Mouse (Mus musculus): Measurements from ENCODE around the gene Rbms3. TPM values are rescaled to one million over a fixed set of nuclear protein-coding genes. Genes with fewer than 3 reads are reported as not detected.
A peak's percentile ranks its signal among the peaks of the same experiment; 100 is the strongest.

The Rbms3 gene
- total RNA-seq, 2 experiments from 2014 or later: 17.6 to 19.2 TPM

DNA sequence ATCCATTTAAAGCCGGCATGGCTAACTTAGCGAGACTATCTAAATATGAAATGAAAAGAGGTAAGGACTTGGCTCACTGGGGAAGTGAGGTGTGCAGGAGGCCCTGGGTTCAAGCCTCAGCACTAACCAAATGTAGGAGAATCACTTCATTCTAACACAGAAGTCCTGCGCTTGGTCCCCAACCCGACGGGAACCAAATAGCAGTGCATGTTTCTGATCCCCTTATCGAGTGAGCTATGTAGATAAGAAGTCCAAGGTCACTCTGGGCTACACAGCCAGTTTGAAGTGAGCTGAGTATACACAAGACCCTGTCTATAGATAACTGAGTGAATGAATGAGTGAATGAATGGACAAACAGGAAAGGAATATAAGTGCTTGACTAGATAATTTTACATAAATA, 508.1 kb downstream of the Rbms3 start:
- no peak for DNase-seq (ENCODE audit: low spot score in 2 of 2)

DNA sequence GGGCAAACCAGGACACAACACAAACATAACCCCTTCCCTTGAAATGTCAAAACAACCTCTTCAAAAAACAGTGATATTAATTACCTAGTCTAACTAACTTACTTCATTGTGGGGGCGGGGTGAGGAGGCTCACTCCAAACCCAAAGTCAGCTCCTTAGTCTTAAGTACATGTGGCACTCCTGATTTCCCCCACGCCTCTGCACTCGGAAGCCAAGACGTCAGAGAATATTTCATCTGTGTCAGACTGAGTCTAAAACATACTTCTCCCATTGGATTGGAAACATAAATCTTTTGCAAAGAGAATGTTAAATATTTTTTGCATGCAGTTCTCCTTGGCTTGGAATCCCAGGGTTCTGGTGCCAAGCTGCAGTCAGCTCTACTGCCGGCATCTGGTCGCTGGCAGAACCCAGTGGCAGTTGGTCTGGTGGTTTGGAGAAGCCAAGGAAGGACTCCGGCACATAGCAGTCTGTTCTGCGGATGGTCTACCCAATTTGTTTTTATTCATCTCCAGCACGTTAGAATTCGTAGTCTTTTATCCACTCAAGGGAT, 512.5 kb downstream of the Rbms3 start:
- DNase-seq (ENCODE audit: low spot score in 2 of 2): peak; percentile 27 to 55

DNA sequence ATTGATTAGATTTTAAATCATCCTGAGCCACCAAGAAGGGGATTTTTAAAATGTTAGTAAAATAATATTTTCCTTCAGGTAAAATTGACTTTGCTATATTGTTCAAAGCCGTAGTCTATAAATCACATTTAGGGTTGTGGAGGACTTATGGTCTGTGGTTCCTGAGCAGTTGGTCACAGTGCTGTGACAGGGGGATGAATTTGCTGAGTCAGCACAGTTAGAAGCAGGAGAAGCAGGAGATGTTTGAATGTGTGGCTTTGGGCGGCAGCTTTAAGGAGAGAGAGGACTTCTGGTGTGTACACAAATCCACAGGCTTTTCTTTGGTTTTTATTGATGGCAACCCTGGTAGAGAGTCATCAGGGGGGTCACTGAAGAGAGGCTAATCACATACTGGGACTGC, 514.1 kb downstream of the Rbms3 start:
- DNase-seq (ENCODE audit: low spot score in 2 of 2): no peak

GRCm38 (mm10) chr9:117113592-117113991, 516.1 kb downstream of the Rbms3 start:
- no peak for DNase-seq (ENCODE audit: low spot score in 2 of 2)

DNA sequence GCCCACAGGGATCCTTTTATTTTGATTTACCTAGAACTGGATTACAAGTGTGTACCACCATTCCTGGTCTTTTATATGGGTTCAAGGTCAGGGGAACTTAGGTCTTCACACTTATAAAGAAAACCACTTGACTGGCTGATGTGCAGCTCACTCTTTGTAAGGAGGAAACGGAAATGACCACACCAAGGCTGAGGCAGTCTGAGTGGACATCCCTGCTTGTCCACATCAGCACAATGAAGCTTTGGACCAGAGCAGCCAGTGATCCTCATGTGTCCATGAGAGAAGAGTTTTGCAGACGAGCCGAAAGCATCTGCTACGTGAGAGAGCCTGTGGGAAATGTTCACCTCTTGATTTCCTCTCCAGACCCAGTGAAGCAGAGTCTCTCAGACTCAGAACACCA, 521.8 kb downstream of the Rbms3 start:
- DNase-seq (ENCODE audit: low spot score in 2 of 2): no peak

GRCm38 (mm10) chr9:117102198-117102930, 527.3 kb downstream of the Rbms3 start:
- DNase-seq (ENCODE audit: low spot score in 2 of 2): no peak

GRCm38 (mm10) chr9:117100181-117100580, 529.5 kb downstream of the Rbms3 start:
- DNase-seq (ENCODE audit: low spot score in 2 of 2): no peak

- DNase-seq (ENCODE audit: low spot score in 2 of 2): no peak
Observed at GRCm38 (mm10) chr9:117093551-117093950, 536.2 kb downstream of the Rbms3 start.

DNA sequence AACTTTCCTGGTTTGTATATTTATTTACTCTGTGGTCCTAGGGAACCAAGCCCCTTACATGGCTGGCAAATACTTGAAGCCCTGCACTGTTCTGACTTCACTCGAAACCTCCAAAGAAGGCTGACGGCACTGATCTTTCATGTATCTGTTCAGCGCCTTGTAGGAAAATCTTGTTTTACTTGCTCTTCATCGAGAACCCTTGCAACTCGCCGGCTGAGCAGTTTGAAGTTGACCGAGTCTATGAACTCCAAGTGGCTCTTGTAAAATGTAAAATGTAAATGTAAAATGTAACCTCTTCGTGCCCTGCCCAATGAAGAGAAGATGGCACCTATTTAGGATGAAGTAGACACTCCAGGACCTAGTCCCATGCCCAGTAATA, 537.5 kb downstream of the Rbms3 start:
- DNase-seq (ENCODE audit: low spot score in 2 of 2): no peak

DNA sequence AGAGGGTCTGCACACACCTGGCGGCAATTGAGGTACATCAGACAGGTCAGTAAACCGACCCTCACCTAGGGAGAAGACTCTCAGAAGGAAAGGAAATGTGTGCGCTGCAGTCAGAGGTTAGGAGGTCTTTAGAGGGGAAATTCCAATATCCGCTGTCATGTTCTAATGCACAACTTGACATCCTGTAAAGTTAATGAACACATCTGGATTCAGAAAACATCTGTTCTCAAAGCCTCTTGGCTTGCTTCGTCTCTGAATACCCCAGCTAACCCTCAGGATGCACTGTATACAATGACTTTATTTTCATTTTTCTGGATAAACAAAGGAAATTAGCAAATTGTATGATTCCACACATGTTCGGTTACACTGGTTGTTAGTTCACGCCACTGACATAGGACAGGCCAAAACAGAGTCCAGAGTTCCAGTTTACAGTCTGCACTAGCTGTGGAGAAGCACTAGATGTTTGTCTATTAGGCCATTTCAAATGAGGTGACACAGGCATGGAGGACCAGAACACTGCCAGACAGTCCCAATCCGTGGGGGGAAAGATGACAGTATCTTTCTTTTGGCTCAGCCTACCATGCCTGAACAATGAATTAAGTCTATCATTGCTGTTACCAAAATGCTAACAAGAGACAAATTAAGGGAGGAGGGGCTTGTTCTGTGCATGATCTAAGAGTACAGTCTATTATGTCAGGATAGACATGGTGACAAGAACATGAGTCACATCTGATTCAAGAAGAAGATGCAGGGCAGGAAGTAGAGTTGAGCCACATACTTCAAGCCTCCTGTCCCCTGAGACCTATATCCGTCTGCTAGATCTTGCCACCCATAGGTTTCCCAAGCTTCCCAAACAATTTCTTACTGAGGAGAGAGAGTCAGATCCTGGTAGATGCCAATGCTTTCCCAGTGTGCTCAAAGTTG, 538.2 kb downstream of the Rbms3 start:
- no peak for DNase-seq (ENCODE audit: low spot score in 2 of 2)

- peak; percentile 46 to 73 for DNase-seq (ENCODE audit: low spot score in 2 of 2)
Observed at GRCm38 (mm10) chr9:117089409-117090147, 540.1 kb downstream of the Rbms3 start.

- DNase-seq (ENCODE audit: low spot score in 2 of 2): peak in 1 of 2 experiments; percentile 7
Observed at GRCm38 (mm10) chr9:117088309-117088708, 541.4 kb downstream of the Rbms3 start.

GRCm38 (mm10) chr9:117085706-117086105, 544.0 kb downstream of the Rbms3 start:
- DNase-seq (ENCODE audit: low spot score in 2 of 2): no peak

GRCm38 (mm10) chr9:117084471-117084870, 545.2 kb downstream of the Rbms3 start:
- DNase-seq (ENCODE audit: low spot score in 2 of 2): no peak

- no peak for DNase-seq (ENCODE audit: low spot score in 2 of 2)
Observed at GRCm38 (mm10) chr9:117079471-117079870, 550.2 kb downstream of the Rbms3 start.

GRCm38 (mm10) chr9:117077548-117077947, 552.2 kb downstream of the Rbms3 start:
- no peak for DNase-seq (ENCODE audit: low spot score in 2 of 2)

DNA sequence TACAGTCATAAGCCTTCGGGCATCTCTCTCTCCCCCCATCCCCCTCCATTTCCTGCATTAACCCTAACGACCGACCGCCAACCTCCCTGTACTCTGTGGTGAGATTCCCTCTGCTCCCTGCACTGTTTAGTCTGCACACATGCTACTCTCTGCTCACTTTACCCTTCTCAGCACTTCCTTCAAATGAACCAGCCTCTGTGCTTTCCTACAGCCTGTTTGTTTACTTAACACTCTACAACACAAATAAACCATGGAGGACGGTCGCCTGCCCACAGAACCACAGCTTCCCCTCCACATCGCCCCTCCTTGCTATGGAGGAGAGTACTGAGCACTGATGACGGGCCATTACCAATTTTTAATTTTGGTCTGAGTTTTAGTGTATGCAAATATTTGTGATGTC, 552.9 kb downstream of the Rbms3 start:
- DNase-seq (ENCODE audit: low spot score in 2 of 2): no peak

GRCm38 (mm10) chr9:117072433-117073099, 557.1 kb downstream of the Rbms3 start:
- DNase-seq (ENCODE audit: low spot score in 2 of 2): no peak

GRCm38 (mm10) chr9:117070616-117071015, 559.1 kb downstream of the Rbms3 start:
- DNase-seq (ENCODE audit: low spot score in 2 of 2): no peak

- DNase-seq (ENCODE audit: low spot score in 2 of 2): no peak
Observed at GRCm38 (mm10) chr9:117069232-117069631, 560.5 kb downstream of the Rbms3 start.

Measured in layer of hippocampus, postnatal 14 days (tissue).